Mouse (Mus musculus): ENCODE data around the gene Fbxl19. TPM values are rescaled to one million over a fixed set of nuclear protein-coding genes. Genes with fewer than 3 reads are reported as not detected.

Fbxl19 gene
- polyA plus RNA-seq, 1 experiment from 2014 or later, result 6.2 TPM

GRCm38 (mm10) chr7:127759716-127760115, 15.4 kb downstream of the Fbxl19 start:
- H3K4me3 ChIP-seq (ENCODE audit: low read length), result no peak overlapping the region
- ATAC-seq (ENCODE audit: low FRiP score, low TSS enrichment), result no peak
- H3K36me3 ChIP-seq (ENCODE audit: control insufficient read depth, insufficient read depth, low read length), result peaks cover 77% of the 10 kb centered on the region
- H3K9ac ChIP-seq (ENCODE audit: low read depth, low read length), result no peak overlapping the region
- H3K4me2 ChIP-seq (replicated peaks; ENCODE audit: low read depth, low read length), result no peak overlapping the region
- WGBS, result 60% methylated on average over 6 of the region's 6 CpGs
- no peak overlapping the region for H3K27ac ChIP-seq (ENCODE audit: low read depth, low read length)
- H3K9me3 ChIP-seq (ENCODE audit: control insufficient read depth, low read length), result no peaks in the 10 kb centered on the region
- H3K4me1 ChIP-seq (ENCODE audit: control insufficient read depth, insufficient read depth, low read length), result no peaks in the 10 kb centered on the region
- no peaks in the 10 kb centered on the region for H3K27me3 ChIP-seq (ENCODE audit: control insufficient read depth, insufficient read depth, low read length)

- Histone ChIP-seq H3K4me1 (ENCODE audit: control insufficient read depth, insufficient read depth, low read length) (no peaks in the 10 kb centered on the region), H3K9me3 (ENCODE audit: control insufficient read depth, low read length) (no peaks in the 10 kb centered on the region), H3K27ac (ENCODE audit: low read depth, low read length) (no peak overlapping the region), H3K4me2 (replicated peaks; ENCODE audit: low read depth, low read length) (no peak overlapping the region), H3K36me3 (ENCODE audit: control insufficient read depth, insufficient read depth, low read length) (peaks cover 77% of the 10 kb centered on the region), H3K27me3 (ENCODE audit: control insufficient read depth, insufficient read depth, low read length) (no peaks in the 10 kb centered on the region), H3K9ac (ENCODE audit: low read depth, low read length) (no peak overlapping the region), H3K4me3 (ENCODE audit: low read length) (no peak overlapping the region)
- 81% methylated on average over 3 of the region's 3 CpGs for WGBS
- ATAC-seq (ENCODE audit: low FRiP score, low TSS enrichment), result no peak
These were observed 16.1 kb downstream of the Fbxl19 start for GRCm38 (mm10) chr7:127760478-127760877.

DNA sequence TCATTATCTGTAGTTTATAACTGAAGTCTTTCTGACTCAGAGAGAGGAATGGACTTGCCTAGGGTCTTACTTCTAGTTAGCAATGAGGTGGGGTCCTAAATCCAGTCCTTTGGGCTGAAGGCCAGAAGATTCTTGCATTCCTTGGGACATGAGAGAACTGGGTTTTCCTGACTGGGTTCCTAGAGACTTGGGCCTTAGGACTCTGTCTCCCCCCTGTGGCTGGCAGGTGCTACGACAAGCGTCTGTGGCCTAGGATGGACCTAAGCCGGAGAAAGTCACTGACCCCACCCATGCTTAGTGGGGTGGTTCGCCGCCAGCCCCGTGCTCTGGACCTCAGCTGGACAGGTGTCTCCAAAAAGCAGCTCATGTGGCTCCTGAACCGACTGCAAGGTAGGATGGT, 16.7 kb downstream of the Fbxl19 start:
- Histone ChIP-seq H3K4me2 (replicated peaks; ENCODE audit: low read depth, low read length) (no peak overlapping the region), H3K4me3 (ENCODE audit: low read length) (no peak overlapping the region), H3K36me3 (ENCODE audit: control insufficient read depth, insufficient read depth, low read length) (peaks cover 77% of the 10 kb centered on the region), H3K9ac (ENCODE audit: low read depth, low read length) (no peak overlapping the region), H3K4me1 (ENCODE audit: control insufficient read depth, insufficient read depth, low read length) (no peaks in the 10 kb centered on the region), H3K9me3 (ENCODE audit: control insufficient read depth, low read length) (no peaks in the 10 kb centered on the region), H3K27ac (ENCODE audit: low read depth, low read length) (no peak overlapping the region), H3K27me3 (ENCODE audit: control insufficient read depth, insufficient read depth, low read length) (no peaks in the 10 kb centered on the region)
- ATAC-seq (ENCODE audit: low FRiP score, low TSS enrichment), result 0 out of 2 replicates have a peak, but pooled peaks have one; percentile 76
- 37% methylated on average over 7 of the region's 7 CpGs for WGBS

DNA sequence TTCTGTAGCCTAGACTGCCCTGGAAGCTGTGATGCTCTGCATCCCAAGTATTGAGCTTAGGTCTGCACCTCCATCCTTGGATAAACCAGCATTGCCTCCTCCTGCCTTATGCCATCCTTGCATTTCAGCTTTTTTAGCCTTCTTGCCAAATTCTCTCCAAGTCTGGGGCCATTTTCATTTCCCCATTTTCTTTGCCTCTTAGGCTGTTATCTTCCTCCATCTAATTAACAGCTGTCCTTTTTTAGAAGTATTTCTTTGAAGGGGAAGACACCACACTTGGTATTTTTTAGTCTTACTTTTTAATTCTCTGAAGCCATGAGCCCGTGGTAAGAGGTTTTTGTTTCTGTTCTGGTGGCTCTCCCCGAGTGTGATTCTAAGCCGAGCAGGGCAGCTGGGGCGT, 19.3 kb downstream of the Fbxl19 start:
- Histone ChIP-seq H3K27me3 (ENCODE audit: control insufficient read depth, insufficient read depth, low read length) (no peaks in the 10 kb centered on the region), H3K36me3 (ENCODE audit: control insufficient read depth, insufficient read depth, low read length) (peaks cover 72% of the 10 kb centered on the region), H3K9me3 (ENCODE audit: control insufficient read depth, low read length) (no peaks in the 10 kb centered on the region), H3K4me2 (replicated peaks; ENCODE audit: low read depth, low read length) (no peak overlapping the region), H3K27ac (ENCODE audit: low read depth, low read length) (no peak overlapping the region), H3K4me1 (ENCODE audit: control insufficient read depth, insufficient read depth, low read length) (peaks cover 4% of the 10 kb centered on the region; the same call in 1 of the 2 replicates), H3K9ac (ENCODE audit: low read depth, low read length) (no peak overlapping the region), H3K4me3 (ENCODE audit: low read length) (no peak overlapping the region)
- 92% methylated on average over 4 of the region's 4 CpGs for WGBS
- no peak for ATAC-seq (ENCODE audit: low FRiP score, low TSS enrichment)

DNA sequence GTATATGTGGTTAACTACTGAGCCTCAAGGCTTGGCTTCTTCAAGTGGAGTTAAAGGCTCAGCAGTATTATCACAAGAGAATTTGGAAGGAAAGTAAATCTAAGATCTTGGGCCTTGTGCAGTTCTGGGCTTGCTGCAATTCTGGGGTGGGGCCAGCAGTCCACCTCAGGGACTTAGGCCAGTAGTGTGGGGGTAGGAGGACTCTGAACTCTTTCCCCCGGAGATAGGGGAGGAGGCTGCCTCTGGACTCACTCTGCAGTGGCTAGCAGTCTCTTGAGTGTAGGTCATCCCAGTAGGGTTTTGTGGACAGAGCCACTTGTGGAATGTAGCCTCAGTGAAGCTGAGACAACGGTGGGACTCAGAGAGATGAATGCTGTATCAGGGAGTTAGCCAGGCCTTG, 21.4 kb downstream of the Fbxl19 start:
- Histone ChIP-seq H3K4me3 (ENCODE audit: low read length) (no peak overlapping the region), H3K36me3 (ENCODE audit: control insufficient read depth, insufficient read depth, low read length) (peaks cover 60% of the 10 kb centered on the region), H3K9me3 (ENCODE audit: control insufficient read depth, low read length) (no peaks in the 10 kb centered on the region), H3K4me1 (ENCODE audit: control insufficient read depth, insufficient read depth, low read length) (peaks cover 10% of the 10 kb centered on the region; the same call in 1 of the 2 replicates), H3K9ac (ENCODE audit: low read depth, low read length) (no peak overlapping the region), H3K4me2 (replicated peaks; ENCODE audit: low read depth, low read length) (no peak overlapping the region), H3K27me3 (ENCODE audit: control insufficient read depth, insufficient read depth, low read length) (no peaks in the 10 kb centered on the region), H3K27ac (ENCODE audit: low read depth, low read length) (no peak overlapping the region)
- WGBS, result 88% methylated on average over 2 of the region's 2 CpGs
- no peak for ATAC-seq (ENCODE audit: low FRiP score, low TSS enrichment)

GRCm38 (mm10) chr7:127766851-127767609, 22.7 kb downstream of the Fbxl19 start:
- 80% methylated on average over 17 of the region's 17 CpGs for WGBS
- no peak for ATAC-seq (ENCODE audit: low FRiP score, low TSS enrichment)
- Histone ChIP-seq H3K4me3 (ENCODE audit: low read length) (no peak overlapping the region), H3K27ac (ENCODE audit: low read depth, low read length) (no peak overlapping the region), H3K9me3 (ENCODE audit: control insufficient read depth, low read length) (no peaks in the 10 kb centered on the region), H3K36me3 (ENCODE audit: control insufficient read depth, insufficient read depth, low read length) (peaks cover 58% of the 10 kb centered on the region), H3K9ac (ENCODE audit: low read depth, low read length) (no peak overlapping the region), H3K4me2 (replicated peaks; ENCODE audit: low read depth, low read length) (no peak overlapping the region), H3K27me3 (ENCODE audit: control insufficient read depth, insufficient read depth, low read length) (no peaks in the 10 kb centered on the region), H3K4me1 (ENCODE audit: control insufficient read depth, insufficient read depth, low read length) (peaks cover 16% of the 10 kb centered on the region)

GRCm38 (mm10) chr7:127767671-127768345, 23.5 kb downstream of the Fbxl19 start:
- no peak for ATAC-seq (ENCODE audit: low FRiP score, low TSS enrichment)
- Histone ChIP-seq H3K27me3 (ENCODE audit: control insufficient read depth, insufficient read depth, low read length) (no peaks in the 10 kb centered on the region), H3K9ac (ENCODE audit: low read depth, low read length) (no peak overlapping the region), H3K36me3 (ENCODE audit: control insufficient read depth, insufficient read depth, low read length) (peaks cover 52% of the 10 kb centered on the region), H3K27ac (ENCODE audit: low read depth, low read length) (no peak overlapping the region), H3K4me3 (ENCODE audit: low read length) (no peak overlapping the region), H3K9me3 (ENCODE audit: control insufficient read depth, low read length) (no peaks in the 10 kb centered on the region), H3K4me2 (replicated peaks; ENCODE audit: low read depth, low read length) (no peak overlapping the region), H3K4me1 (ENCODE audit: control insufficient read depth, insufficient read depth, low read length) (peaks cover 16% of the 10 kb centered on the region)
- 93% methylated on average over 19 of the region's 19 CpGs for WGBS

DNA sequence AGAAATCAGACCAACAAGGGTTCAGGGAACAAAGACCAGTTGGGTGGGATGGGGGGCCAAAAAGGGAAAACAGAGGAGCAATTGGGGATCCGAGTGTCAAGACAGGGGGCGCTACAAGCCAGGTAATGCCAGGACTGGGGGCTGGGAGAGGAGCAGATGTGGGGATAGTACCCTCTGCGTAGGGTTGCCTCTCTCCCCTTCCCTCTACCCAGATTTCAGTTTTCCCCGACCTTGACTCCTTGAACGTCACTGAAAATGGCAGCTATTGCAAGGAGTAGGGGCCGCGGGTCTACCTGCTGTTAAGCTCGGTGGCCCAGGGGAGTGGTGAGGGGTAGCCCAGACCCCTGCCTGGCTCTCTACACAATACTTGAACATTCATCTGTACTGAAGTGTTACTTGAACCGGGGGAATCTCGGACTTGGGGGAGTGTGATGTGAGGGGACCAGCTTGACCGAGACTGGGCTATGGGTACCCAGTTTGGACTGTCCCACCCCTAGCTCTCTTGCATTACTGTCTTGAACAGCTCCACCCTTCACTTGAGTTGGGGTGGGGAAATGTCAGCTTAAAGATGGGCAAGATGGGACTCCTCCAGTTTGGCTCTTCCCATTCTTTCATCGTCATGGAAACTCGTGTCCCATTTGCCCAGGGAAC, 24.1 kb downstream of the Fbxl19 start:
- 53% methylated on average over 13 of the region's 13 CpGs for WGBS
- Histone ChIP-seq H3K27ac (ENCODE audit: low read depth, low read length) (0 out of 2 replicates have a peak overlapping the region, but pooled peaks have one; percentile 47), H3K27me3 (ENCODE audit: control insufficient read depth, insufficient read depth, low read length) (no peaks in the 10 kb centered on the region), H3K4me2 (replicated peaks; ENCODE audit: low read depth, low read length) (no peak overlapping the region), H3K9ac (ENCODE audit: low read depth, low read length) (no peak overlapping the region), H3K9me3 (ENCODE audit: control insufficient read depth, low read length) (no peaks in the 10 kb centered on the region), H3K36me3 (ENCODE audit: control insufficient read depth, insufficient read depth, low read length) (peaks cover 47% of the 10 kb centered on the region), H3K4me1 (ENCODE audit: control insufficient read depth, insufficient read depth, low read length) (peaks cover 16% of the 10 kb centered on the region), H3K4me3 (ENCODE audit: low read length) (no peak overlapping the region)
- no peak for ATAC-seq (ENCODE audit: low FRiP score, low TSS enrichment)
